Mouse (Mus musculus): ENCODE data around the gene Cmbl. TPM values are rescaled to one million over a fixed set of nuclear protein-coding genes. Genes with fewer than 3 reads are reported as not detected.

Gene Cmbl
- total RNA-seq, 2 experiments from 2014 or later, result 42.9 to 67.0 TPM

DNA sequence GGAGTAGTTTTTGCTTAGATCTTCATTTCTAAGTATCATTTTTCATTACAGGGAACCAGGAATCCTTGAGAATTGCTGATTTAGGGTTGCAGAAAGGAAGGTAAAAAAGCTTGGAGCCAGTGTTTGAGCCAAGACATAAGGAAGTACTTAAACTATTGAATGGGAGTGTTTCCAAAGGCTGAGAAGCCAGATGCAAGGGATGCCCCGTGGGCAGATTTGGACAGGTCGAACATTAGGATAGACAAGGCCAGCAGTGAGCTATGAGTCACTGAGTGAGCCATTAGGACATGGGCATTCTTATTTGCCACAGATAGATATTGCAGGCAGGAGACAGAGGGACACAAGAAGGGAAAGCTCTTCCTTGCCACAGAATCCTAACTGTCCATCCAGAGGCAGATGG, 49.5 kb downstream of the Cmbl start:
- no peak for DNase-seq (ENCODE audit: low spot score)

DNA sequence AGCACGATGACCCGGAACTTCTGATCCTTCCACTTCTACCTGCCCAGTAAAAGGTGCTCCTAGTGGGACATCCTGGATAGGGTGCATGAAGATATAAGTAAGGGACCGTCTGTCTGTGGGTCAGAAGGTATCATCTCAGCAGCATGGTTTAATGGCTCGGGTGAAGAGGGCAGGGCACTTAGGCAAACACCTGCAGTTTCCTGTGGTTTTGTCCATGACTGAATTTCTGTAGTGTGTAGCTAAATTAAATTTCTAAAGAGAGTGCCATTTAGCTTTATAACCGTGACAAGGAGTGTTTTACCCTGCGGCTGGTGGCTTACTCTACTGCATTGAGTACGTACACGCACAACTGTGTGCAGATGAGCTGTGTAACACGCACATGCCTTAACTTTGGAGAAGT, 52.1 kb downstream of the Cmbl start:
- no peak for DNase-seq (ENCODE audit: low spot score)

- no peak for DNase-seq (ENCODE audit: low spot score)
Observed at GRCm38 (mm10) chr15:31619521-31619920, 54.3 kb downstream of the Cmbl start.

GRCm38 (mm10) chr15:31627277-31628154, 62.3 kb downstream of the Cmbl start:
- no peak for DNase-seq (ENCODE audit: low spot score)

DNA sequence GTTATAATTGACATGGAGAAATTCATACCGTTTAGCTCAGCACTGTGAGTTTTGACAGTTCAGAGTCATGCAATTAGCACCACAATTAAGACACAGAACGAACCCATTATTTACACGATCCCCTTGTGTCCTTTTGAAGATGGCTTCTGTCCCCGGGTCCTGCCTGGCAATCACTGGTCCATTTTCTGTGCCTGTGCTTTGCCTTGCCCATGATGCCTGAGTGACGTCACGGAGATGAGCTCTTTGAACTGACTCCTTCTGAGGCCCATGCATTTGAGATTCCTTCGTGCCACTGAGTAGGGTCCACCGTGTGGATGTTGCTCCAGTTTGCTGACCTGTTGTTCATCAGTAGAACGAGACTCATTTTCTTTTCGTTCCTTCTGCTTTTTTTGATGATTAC, 63.0 kb downstream of the Cmbl start:
- no peak for DNase-seq (ENCODE audit: low spot score)

DNA sequence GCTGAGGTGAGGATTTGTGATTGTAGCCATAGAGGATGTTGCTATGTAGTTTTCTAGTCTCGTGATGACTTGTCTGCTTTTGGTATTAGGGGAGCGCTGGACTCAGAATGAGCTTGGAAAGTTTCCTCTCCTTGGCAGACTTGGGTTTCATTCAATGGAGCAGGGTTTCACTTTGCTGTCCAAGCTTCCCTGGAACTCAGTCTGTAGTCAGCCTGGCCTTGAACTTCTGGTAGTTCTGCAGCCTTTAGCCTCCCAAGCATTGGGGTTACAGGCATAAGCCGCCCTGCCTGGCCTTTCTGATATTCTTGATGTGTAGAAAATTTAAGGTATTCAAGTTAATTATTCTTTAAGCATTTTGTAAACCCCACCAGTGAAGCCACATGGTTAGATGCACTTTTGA, 64.4 kb downstream of the Cmbl start:
- DNase-seq (ENCODE audit: low spot score), result no peak

GRCm38 (mm10) chr15:31631396-31631858, 66.2 kb downstream of the Cmbl start:
- no peak for DNase-seq (ENCODE audit: low spot score)

DNA sequence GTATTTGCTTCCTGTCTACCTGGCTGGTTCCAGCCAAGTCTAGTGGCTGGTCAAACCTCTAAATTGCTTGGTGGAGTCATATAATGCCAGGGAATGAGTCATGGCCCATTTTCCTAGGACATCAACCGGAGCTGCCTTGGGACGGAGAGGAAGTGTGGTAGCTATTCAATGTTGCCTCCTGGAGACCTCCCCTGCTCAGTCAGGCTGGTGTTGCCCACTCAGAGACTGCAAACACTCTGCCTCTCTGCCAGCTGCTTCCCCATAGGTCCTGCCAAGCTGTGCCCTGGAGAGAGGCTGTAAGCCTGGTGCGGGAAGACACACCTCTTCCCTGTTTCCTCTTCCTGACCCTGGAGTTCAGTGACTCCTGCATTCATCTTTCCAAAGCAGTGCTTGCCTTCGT, 67.3 kb downstream of the Cmbl start:
- no peak for DNase-seq (ENCODE audit: low spot score)

- DNase-seq (ENCODE audit: low spot score), result no peak
Observed at GRCm38 (mm10) chr15:31634582-31634981, 69.4 kb downstream of the Cmbl start.

DNA sequence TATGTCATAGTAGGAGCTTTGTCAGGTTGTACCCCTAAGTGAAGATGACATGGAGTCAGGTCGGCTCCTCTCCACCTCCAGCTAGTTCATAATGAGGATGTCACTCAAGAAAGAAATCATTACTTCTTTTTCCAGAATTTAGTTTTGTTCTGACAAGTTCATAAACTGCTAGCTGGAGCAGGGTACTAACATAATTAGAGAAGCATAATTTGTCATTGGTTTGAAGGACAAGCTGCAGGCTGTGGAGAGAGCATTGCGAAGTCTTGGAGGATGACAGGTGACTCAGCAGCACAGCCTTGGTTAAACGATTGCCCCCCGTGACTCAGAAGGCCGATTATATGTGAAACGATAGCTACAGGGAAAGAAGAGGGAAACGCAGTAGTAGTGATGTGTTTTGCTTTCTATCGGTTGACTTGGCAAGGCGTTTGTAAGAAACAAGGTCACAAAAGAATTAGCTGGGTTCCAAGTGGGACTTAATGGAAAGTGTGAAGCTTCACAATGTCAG, 71.0 kb downstream of the Cmbl start:
- DNase-seq (ENCODE audit: low spot score), result no peak

Other genes with a start within 250 kb of the Cmbl start
- 10 to 100 TPM; 16.8 to 19.0 TPM for gene Ankrd33b, start 197.7 kb upstream of the Cmbl start, total RNA-seq (2021)
- not detected for gene Ropn1l, start 111.7 kb upstream of the Cmbl start, total RNA-seq (2021)
- gene March6, start 34.3 kb upstream of the Cmbl start, total RNA-seq (2021), result 100 to 1,000 TPM; 135 to 145 TPM
- 100 to 1,000 TPM; 112 to 113 TPM for gene Cct5, start 36.4 kb downstream of the Cmbl start, total RNA-seq (2021)
- 10 to 100 TPM; 11.5 to 11.6 TPM for gene Fam173b, start 36.5 kb downstream of the Cmbl start, total RNA-seq (2021)

Measured in gastrocnemius, adult 18-20 months (tissue).